Mouse (Mus musculus): ENCODE data around the gene Cd34. TPM values are rescaled to one million over a fixed set of nuclear protein-coding genes. Genes with fewer than 3 reads are reported as not detected.

Gene Cd34
- polyA plus RNA-seq (2015; fragmentation: Nextera tagmentation; extraction: Ambion mirVana) = 124 and 138 TPM in 2 replicates

DNA sequence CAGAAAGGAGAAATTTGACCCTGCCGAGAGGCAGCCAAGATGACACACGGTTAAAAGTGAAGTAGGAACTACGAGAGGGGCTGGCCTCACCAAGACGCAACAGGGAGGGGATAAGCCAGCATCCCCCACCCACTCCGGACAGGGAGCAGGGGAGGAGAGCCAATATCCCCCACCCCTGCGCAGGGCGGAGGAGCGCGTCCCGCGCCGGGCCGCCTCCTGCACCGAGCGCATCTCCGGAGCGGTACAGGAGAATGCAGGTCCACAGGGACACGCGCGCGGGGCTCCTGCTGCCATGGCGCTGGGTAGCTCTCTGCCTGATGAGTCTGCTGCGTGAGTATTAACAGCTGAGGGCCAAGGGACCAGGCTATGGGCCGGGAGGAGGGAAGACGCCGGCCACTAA, at the start of gene Cd34:
Gene Cd34 (plus strand): TSS at position 105 of the 400 bp plus-strand sequence.
- Histone ChIP-seq H3K4me3 (replicated peaks) (peak within 1 kb of the TSS; percentile 54), H3K4me1 (0 out of 2 replicates have a peak, but pooled peaks cover 10% of the 10 kb centered on the region), H3K27me3 (no peaks in the 10 kb centered on the region; the same call in none of the 2 replicates), H3K4me2 (replicated peaks) (peak within 1 kb of the TSS; percentile 69), H3K9me3 (replicated peaks) (no peaks in the 10 kb centered on the region), H3K36me3 (no peaks in the 10 kb centered on the region), H3K27ac (replicated peaks) (peak within 1 kb of the TSS; percentile 35), H3K9ac (peak within 1 kb of the TSS; percentile 42; the same call in 1 of the 2 replicates)
- ATAC-seq (ENCODE audit: insufficient number of reproducible peaks, low FRiP score, low TSS enrichment, low read depth) = peak; percentile 87
- WGBS = under 1% methylated on average over 26 of the region's 26 CpGs

DNA sequence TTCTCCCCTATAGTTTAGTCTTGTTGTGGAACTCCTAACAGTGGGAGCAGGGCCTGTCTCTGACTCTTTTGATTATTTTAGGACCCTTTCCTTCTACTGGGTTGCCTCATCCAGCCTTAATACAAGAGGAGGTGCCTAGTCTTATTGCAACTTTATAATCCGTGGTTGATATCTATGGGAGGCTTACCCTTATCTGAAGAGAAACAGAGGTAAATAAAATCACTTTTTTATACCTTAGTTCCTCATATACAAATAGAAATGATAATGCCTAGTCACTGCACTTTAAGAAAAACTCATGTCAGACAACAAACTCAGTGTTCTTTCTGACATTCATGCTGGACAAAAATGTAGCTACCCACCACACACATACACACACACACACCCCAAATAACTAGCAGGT, 44.1 kb upstream of the Cd34 start:
- Histone ChIP-seq H3K27me3 (no peaks in the 10 kb centered on the region), H3K4me1 (no peaks in the 10 kb centered on the region), H3K4me2 (replicated peaks) (no peak overlapping the region), H3K36me3 (no peaks in the 10 kb centered on the region), H3K9me3 (replicated peaks) (no peaks in the 10 kb centered on the region), H3K9ac (no peak overlapping the region), H3K27ac (replicated peaks) (no peak overlapping the region), H3K4me3 (replicated peaks) (no peak overlapping the region)
- no peak for ATAC-seq (ENCODE audit: insufficient number of reproducible peaks, low FRiP score, low TSS enrichment, low read depth)
- 77% methylated on average over 1 of the region's 1 CpGs for WGBS

DNA sequence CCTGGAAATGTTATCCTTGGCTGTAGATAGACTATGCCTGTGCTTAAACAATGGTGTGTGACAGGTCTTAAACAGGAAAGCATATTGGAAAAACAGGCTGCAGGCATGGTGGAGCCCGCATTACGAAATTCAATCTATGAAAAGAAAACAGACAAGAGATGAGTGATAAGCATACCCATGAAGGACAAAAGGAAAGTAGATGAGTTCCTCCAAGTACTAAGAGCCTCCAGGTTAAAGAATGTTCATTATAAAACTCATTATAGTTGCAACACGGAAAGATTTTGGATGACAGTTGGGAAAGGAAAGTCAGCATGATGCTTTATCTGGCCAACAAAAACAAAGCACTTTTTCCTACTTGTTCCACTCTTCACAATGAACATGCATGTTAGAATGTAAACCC, 43.3 kb upstream of the Cd34 start:
- no peaks in the 10 kb centered on the region for H3K9me3 ChIP-seq (replicated peaks)
- no peak overlapping the region for H3K4me2 ChIP-seq (replicated peaks)
- no peaks in the 10 kb centered on the region for H3K36me3 ChIP-seq
- no peak for ATAC-seq (ENCODE audit: insufficient number of reproducible peaks, low FRiP score, low TSS enrichment, low read depth)
- H3K27ac ChIP-seq (replicated peaks) = no peak overlapping the region
- H3K27me3 ChIP-seq = no peaks in the 10 kb centered on the region
- WGBS = 61% methylated on average over 3 of the region's 3 CpGs
- no peaks in the 10 kb centered on the region for H3K4me1 ChIP-seq
- no peak overlapping the region for H3K4me3 ChIP-seq (replicated peaks)
- no peak overlapping the region for H3K9ac ChIP-seq

DNA sequence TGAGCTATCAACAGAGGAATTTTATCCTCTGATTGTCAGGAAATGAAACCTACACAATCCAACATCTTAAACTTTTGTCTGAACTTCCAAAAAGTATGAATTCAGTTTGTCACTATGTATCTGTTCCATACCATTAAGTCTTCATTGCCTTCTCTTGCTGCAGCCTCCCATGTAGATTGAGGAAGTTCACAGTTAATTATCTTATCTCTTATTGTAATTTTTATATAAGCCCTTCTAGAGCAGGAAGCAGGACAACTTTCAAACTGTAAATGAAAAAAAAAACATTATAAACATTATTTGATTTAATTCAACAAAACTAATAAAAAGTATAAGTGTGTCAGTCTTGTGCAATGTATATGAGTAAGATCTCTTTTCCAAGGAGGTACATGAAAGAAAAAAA, 37.5 kb upstream of the Cd34 start:
- H3K27me3 ChIP-seq = no peaks in the 10 kb centered on the region
- no peak overlapping the region for H3K4me2 ChIP-seq (replicated peaks)
- H3K9me3 ChIP-seq (replicated peaks) = no peaks in the 10 kb centered on the region
- no peak overlapping the region for H3K9ac ChIP-seq
- no peaks in the 10 kb centered on the region for H3K4me1 ChIP-seq
- no peak overlapping the region for H3K27ac ChIP-seq (replicated peaks)
- H3K4me3 ChIP-seq (replicated peaks) = no peak overlapping the region
- H3K36me3 ChIP-seq = no peaks in the 10 kb centered on the region
- ATAC-seq (ENCODE audit: insufficient number of reproducible peaks, low FRiP score, low TSS enrichment, low read depth) = no peak

DNA sequence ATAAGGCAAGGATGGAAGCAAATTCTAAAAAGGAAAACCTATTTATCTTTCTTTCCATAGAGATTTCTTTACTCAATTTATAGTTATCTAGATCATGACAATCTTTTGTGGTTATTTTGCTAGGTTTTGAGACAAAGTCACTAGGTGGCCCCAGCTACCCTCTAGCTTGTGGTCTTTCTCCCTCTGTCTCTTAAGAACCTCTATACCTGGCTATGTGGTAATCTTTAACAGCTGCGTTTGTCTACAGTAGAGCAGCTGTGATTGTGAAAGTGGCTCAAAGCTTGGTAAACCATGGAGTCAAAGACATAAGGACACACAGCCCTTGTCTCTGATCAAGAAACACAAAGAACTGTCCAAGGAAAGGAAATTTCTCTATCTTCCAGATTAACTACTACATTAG, 36.8 kb upstream of the Cd34 start:
- no peaks in the 10 kb centered on the region for H3K4me1 ChIP-seq
- ATAC-seq (ENCODE audit: insufficient number of reproducible peaks, low FRiP score, low TSS enrichment, low read depth) = no peak
- H3K9me3 ChIP-seq (replicated peaks) = no peaks in the 10 kb centered on the region
- H3K4me2 ChIP-seq (replicated peaks) = no peak overlapping the region
- H3K36me3 ChIP-seq = no peaks in the 10 kb centered on the region
- 64% methylated on average over 1 of the region's 1 CpGs for WGBS
- no peak overlapping the region for H3K9ac ChIP-seq
- no peak overlapping the region for H3K27ac ChIP-seq (replicated peaks)
- no peaks in the 10 kb centered on the region for H3K27me3 ChIP-seq
- H3K4me3 ChIP-seq (replicated peaks) = no peak overlapping the region

DNA sequence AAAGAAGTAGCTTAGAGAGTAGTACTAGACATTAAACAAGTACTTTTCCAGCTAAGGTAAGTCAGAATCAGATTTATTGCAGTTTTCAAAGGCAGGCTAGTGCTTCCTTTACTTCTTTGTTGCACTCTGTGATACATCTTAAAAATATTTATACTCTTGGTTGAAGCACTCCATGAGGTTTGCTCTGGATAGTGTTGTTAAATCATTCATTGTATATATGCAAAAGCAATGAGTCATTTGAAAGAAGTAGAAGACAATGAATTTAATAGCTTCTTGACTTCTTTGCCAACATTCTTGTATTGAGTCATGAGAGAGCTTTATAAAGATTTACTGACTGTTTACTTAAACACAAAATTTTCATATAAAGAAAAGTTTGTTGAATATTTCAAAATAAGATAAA, 29.7 kb upstream of the Cd34 start:
- Histone ChIP-seq H3K4me2 (replicated peaks) (no peak overlapping the region), H3K9ac (no peak overlapping the region), H3K36me3 (no peaks in the 10 kb centered on the region), H3K9me3 (replicated peaks) (no peaks in the 10 kb centered on the region), H3K4me3 (replicated peaks) (no peak overlapping the region), H3K27ac (replicated peaks) (no peak overlapping the region), H3K4me1 (no peaks in the 10 kb centered on the region), H3K27me3 (no peaks in the 10 kb centered on the region)
- no peak for ATAC-seq (ENCODE audit: insufficient number of reproducible peaks, low FRiP score, low TSS enrichment, low read depth)

DNA sequence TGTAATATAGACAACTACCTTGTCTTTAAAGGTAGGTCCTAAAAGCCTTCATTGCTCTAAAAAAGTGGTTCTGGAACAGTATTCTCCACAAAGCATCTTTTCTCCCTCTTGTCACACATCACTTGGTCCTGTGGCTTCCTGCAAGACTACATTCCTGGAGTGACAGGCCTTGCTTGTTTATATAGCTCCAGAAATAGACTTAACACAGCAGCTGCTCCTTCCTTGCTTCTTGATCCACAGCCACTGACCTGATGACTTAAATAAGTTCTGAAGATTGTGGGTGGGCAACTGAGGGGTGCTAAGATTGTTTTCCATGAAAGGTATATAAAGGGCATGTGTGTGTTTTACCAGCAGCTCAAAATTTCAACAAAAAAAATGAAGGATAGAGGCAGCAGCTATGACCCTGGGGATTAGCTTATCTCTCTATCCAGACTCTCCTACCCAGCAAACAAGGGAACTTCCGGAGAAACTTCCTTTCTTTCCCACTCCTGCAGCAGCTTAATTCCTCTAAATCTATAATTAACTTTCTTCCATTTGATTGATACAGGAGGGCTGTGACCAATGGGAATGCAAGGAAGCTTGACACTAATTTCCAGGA, 12.8 kb upstream of the Cd34 start:
- 50% methylated on average over 1 of the region's 1 CpGs for WGBS
- ATAC-seq (ENCODE audit: insufficient number of reproducible peaks, low FRiP score, low TSS enrichment, low read depth) = no peak
- Histone ChIP-seq H3K36me3 (no peaks in the 10 kb centered on the region), H3K4me1 (peaks cover 17% of the 10 kb centered on the region), H3K4me3 (replicated peaks) (no peak overlapping the region), H3K9me3 (replicated peaks) (no peaks in the 10 kb centered on the region), H3K27me3 (no peaks in the 10 kb centered on the region), H3K27ac (replicated peaks) (no peak overlapping the region), H3K4me2 (replicated peaks) (no peak overlapping the region), H3K9ac (no peak overlapping the region)

DNA sequence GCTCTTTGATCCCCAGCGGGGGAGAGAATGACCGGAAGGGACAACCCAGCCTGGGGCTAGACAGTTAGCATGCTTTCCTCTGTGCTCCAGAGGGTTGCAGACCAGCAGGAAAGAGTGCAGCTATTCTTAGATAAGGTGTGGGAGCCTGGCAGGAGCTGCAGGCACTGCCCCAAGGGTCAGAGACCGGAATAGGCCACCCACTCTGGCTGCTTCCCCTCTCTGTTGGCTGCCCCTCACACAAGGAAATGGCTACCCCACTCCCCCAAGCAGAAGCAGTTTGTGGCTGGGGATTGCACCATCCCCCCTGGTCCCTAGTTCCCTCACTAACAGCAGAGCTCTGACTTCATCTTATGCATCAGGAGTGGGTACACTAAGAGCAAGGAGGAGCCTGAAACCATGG, 10.7 kb upstream of the Cd34 start:
- Histone ChIP-seq H3K4me2 (replicated peaks) (no peak overlapping the region), H3K27ac (replicated peaks) (no peak overlapping the region), H3K27me3 (no peaks in the 10 kb centered on the region), H3K4me3 (replicated peaks) (no peak overlapping the region), H3K4me1 (peaks cover 20% of the 10 kb centered on the region), H3K9me3 (replicated peaks) (no peaks in the 10 kb centered on the region), H3K9ac (no peak overlapping the region), H3K36me3 (no peaks in the 10 kb centered on the region)
- 48% methylated on average over 3 of the region's 3 CpGs for WGBS
- no peak for ATAC-seq (ENCODE audit: insufficient number of reproducible peaks, low FRiP score, low TSS enrichment, low read depth)

DNA sequence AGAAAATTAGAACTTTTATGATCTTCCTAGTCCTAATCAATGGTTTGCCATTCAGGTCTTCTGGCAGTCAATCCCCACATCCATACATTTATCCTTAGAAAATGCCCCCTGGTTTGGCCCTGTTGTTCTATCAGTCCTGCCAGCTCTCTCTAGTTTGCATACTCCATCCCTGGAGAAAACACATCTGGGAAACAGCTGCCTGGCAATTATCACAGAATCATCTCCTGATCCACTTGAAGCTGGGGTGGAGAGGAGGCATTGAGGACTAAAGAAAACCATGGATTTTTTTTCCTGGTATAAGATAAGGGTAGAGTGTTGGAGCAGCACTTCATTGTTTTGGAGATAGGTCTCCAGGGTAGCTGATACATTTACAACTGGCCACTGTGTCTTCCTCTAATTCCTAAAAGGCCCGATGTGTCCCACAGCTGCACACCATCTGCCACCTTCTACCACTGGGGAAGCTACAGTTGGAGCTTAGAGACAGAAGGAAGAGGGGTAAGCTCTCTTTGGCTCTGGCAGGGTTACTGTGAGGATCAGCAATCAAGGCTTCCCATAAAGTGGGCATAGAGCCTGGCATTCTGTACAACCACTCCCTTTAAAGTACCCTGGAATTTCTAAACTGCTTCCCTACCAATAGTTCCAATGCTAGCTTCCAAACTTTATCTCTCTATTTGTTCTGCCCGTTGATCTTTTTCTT, 9.2 kb upstream of the Cd34 start:
- 29% methylated on average over 2 of the region's 2 CpGs for WGBS
- Histone ChIP-seq H3K4me2 (replicated peaks) (no peak overlapping the region), H3K27me3 (no peaks in the 10 kb centered on the region), H3K9me3 (replicated peaks) (no peaks in the 10 kb centered on the region), H3K27ac (replicated peaks) (peak overlapping the region; percentile 81), H3K4me1 (peaks cover 20% of the 10 kb centered on the region), H3K4me3 (replicated peaks) (no peak overlapping the region), H3K36me3 (no peaks in the 10 kb centered on the region), H3K9ac (no peak overlapping the region)
- ATAC-seq (ENCODE audit: insufficient number of reproducible peaks, low FRiP score, low TSS enrichment, low read depth) = peak; percentile 71

DNA sequence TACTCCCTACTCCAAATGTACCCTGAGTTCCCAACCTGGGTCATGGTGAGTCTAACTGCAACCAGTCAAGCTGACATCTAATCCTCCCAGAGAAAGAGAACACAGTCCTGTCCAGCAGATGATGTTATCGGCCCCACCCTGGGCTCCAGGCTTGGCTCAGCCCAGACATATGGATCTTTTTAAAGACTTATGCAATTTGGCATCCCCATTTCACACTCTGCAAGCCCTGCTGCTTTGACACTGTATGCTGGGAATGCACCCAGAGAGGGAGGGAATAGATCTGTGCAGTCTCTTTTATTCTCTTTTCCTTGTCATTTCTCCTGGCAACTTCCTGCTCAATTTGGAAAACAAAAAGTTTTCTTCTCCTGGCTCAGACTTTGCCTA, 8.7 kb upstream of the Cd34 start:
- Histone ChIP-seq H3K36me3 (no peaks in the 10 kb centered on the region), H3K27ac (replicated peaks) (peak overlapping the region; percentile 81), H3K9ac (no peak overlapping the region), H3K9me3 (replicated peaks) (no peaks in the 10 kb centered on the region), H3K4me1 (peaks cover 20% of the 10 kb centered on the region), H3K4me3 (replicated peaks) (no peak overlapping the region), H3K4me2 (replicated peaks) (no peak overlapping the region), H3K27me3 (no peaks in the 10 kb centered on the region)
- peak; percentile 87 for ATAC-seq (ENCODE audit: insufficient number of reproducible peaks, low FRiP score, low TSS enrichment, low read depth)
- WGBS = 29% methylated on average over 1 of the region's 1 CpGs

DNA sequence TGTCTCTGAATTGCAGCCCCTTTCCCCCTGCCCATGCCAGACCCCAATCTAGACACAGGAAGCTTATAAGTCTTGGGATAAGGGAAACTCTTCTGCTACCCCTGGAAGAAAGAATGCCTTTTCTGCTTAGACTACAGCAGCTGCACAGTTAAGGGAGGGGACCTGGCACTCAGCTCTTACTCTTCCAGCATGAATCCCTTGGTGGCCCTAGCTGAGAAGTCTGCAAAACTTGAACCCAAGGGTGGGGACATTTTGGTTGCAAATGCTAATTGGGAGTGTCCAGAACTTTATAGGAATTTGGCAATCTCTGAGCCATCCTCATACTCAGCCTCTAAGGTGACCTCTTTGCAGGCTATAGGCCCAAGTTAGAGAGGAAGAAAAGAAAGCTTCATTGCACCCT, 7.9 kb upstream of the Cd34 start:
- Histone ChIP-seq H3K4me1 (peaks cover 20% of the 10 kb centered on the region), H3K9me3 (replicated peaks) (no peaks in the 10 kb centered on the region), H3K27ac (replicated peaks) (peak overlapping the region; percentile 81), H3K9ac (no peak overlapping the region), H3K27me3 (no peaks in the 10 kb centered on the region), H3K4me2 (replicated peaks) (no peak overlapping the region), H3K36me3 (no peaks in the 10 kb centered on the region), H3K4me3 (replicated peaks) (no peak overlapping the region)
- ATAC-seq (ENCODE audit: insufficient number of reproducible peaks, low FRiP score, low TSS enrichment, low read depth) = no peak

DNA sequence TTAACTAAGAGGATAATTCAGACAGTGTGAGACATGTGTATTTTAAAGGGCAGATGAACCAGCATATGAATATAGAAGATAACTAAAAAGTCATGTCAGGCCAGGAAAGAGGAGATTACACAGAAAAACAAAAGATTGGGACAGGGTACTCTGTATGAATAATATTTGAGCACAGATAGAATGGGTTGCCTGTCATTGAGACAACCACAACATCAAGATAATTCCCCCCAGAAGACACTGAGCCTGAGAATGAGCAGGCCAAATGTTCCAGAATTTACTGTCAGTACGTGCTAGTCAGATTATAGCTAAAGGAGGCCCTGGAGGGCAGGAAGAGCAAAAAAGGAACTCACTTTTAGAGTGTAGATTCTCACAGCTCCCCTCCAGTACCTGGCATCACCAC, 3.3 kb upstream of the Cd34 start:
- ATAC-seq (ENCODE audit: insufficient number of reproducible peaks, low FRiP score, low TSS enrichment, low read depth) = no peak

More for the DNA sequence above, 3.3 kb upstream of the Cd34 start:
- no peaks in the 10 kb centered on the region for H3K36me3 ChIP-seq
- H3K4me1 ChIP-seq = peaks cover 18% of the 10 kb centered on the region; the same call in 1 of the 2 replicates
- no peak overlapping the region for H3K4me2 ChIP-seq (replicated peaks)
- H3K9ac ChIP-seq = no peak overlapping the region
- H3K27ac ChIP-seq (replicated peaks) = no peak overlapping the region
- 21% methylated on average over 1 of the region's 1 CpGs for WGBS
- H3K4me3 ChIP-seq (replicated peaks) = no peak overlapping the region
- H3K9me3 ChIP-seq (replicated peaks) = no peaks in the 10 kb centered on the region
- no peaks in the 10 kb centered on the region; the same call in none of the 2 replicates for H3K27me3 ChIP-seq

All from embryonic facial prominence, embryonic 15.5 days (tissue).